Mouse (Mus musculus): Measurements from ENCODE around the gene Hoxc5.

Hoxc5 gene

GRCm38 (mm10) chr15:103013238-103013984 is 46.2 kb downstream of the Hoxc5 start:
- no peak for DNase-seq

- DNase-seq = no peak
Observed at GRCm38 (mm10) chr15:103014166-103015008, 47.1 kb downstream of the Hoxc5 start.

DNA sequence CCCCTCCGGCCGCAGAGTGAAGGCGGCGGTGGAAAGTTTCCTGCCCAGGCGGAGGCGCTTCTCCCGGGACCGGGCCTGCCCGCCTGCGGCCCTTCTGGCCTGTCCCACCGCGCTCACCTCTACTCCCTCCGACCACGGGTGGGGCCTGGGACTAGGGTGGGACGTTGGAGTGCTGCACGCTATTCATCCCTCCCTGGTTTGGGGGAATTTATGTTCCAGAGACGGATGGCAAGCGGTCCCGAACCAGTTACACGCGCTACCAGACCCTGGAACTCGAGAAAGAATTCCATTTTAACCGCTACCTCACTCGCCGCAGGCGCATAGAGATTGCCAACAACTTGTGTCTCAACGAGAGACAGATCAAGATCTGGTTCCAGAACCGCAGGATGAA is 47.8 kb downstream of the Hoxc5 start:
- DNase-seq = no peak

- DNase-seq = no peak
Observed at GRCm38 (mm10) chr15:103015406-103016166, 48.3 kb downstream of the Hoxc5 start.

- DNase-seq = no peak
Observed at GRCm38 (mm10) chr15:103018636-103019035, 51.4 kb downstream of the Hoxc5 start, which contains the start of gene Hoxc4. Gene Hoxc4, plus strand, starts transcription at chr15:103018934.

DNA sequence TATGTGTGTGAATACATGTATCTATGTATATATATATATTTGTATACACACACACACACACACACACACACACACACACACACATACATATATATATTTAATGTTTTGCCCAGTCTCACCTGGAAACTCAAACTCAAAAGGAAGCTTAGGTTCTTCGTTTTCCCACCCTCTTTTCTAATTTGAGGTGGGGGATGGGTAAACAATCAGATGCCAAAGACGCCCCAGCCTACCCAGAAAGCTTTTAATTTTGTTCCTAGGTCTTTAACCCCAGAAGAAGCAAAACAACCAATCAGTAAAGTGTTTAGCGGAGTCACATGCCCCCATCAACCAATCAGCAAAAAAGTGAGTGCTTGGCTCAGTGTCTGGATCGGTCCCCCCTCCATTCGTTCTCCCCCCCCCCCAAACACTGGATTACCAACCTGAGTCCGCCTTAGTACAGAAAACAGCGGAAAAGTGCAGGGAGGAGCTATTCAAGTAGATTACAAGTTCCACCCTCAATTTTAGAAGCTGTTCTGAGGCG is 53.7 kb downstream of the Hoxc5 start:
- no peak for DNase-seq

DNA sequence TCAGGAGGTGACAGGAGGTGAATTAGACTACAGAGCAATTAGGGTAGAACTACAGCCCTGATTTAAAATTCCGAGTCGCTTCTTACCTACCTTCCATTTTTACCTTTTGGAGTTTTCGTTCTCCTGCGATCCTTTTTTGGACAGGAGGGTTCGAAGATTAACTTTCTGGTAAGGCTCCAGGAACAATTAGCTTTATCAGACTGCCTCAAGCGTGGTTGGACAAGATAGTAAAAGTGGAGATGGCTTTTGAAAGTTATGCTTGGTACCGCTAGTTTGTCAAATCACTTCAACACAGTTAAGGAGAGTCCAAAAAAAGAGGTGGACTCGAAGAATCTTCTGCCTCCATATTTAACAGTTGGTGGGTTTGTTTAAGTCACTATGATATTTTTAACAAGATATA is 54.3 kb downstream of the Hoxc5 start:
- no peak for DNase-seq

DNA sequence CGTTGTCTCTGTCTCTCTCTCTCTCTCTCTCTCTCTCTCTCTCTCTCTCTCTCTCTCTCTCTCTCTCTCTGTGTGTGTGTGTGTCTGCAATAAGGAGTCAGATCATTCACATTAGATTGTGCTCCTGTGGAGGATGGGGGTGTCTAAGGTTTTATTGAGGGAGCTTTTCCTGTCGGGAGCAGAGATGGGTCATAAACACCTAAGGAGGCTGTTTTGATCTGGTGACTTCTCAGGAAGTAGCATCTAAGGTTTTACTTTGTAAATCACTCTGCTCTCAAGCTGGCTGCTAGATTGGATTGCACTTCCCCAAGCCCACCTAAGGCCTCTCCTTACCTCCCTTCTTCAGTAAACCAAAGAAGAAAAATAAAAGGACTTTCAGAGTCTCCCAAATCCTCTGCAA is 56.9 kb downstream of the Hoxc5 start:
- no peak for DNase-seq

GRCm38 (mm10) chr15:103027266-103028235 is 60.3 kb downstream of the Hoxc5 start:
- no peak for DNase-seq

- no peak for DNase-seq
Observed at GRCm38 (mm10) chr15:103028916-103029512, 61.8 kb downstream of the Hoxc5 start.

GRCm38 (mm10) chr15:103030142-103030541 is 62.9 kb downstream of the Hoxc5 start:
- no peak for DNase-seq

DNA sequence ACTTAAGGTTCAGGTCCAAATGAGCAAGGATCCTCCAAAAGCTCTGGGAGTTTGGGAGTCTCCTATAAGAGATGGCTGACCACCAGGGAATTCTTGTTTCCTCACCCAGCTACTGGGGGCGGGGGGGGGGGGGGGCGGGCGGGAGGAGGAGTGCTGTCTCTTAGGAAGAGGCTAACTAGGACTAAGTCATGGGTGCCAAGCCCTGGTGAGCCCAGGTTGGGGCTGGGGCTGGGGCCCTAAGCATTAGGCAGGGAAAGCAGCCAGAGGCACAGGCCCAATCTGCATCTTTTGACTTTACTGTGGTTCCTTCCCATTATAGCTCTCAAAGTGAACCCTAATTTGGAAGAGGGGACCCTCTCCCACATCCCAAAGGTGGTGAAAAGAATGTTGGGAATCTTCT is 64.9 kb downstream of the Hoxc5 start:
- no peak for DNase-seq

DNA sequence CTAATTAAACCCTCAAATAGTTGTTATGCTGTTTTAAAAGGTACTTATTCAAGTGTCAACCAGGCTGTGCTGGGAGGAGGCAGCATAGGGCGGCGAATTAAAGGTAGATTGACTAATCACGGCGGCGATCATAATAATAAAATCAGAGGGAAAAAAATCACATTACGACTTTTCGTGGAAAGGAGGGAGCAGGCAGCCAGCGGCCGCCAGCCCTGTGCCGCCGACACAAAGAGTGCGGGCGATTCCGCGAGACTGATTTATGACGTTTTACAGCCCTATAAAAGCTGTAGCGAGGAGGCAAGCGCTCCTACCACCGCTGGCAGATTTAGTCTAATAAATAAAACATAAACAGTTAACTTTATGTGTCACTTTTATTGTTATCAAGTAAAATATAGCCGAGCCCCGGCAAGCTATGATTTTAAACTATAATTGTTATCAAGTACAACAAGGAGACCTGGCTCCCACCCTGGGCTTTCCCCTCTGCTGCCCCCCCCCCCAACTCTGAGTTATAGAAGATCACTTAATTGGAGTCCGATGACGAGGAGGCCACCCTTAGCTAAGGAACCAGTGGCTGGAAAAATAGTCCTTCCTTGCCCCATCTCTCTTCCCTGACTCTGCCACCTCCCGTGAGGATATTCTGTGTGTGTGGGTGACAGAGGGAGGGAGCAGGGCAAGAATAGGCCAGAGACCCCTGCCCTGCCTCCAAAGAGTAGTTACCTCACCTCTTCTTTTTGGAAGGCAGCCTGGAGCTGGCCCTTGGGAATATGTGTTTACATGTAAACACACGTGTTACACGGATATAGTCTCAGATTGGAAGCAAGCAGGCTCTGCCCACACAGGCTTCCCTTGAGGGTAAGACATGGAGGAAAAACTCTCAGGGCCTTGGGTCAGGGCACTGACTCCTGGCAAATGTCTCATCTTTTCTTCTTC is 65.7 kb downstream of the Hoxc5 start:
- no peak for DNase-seq

DNA sequence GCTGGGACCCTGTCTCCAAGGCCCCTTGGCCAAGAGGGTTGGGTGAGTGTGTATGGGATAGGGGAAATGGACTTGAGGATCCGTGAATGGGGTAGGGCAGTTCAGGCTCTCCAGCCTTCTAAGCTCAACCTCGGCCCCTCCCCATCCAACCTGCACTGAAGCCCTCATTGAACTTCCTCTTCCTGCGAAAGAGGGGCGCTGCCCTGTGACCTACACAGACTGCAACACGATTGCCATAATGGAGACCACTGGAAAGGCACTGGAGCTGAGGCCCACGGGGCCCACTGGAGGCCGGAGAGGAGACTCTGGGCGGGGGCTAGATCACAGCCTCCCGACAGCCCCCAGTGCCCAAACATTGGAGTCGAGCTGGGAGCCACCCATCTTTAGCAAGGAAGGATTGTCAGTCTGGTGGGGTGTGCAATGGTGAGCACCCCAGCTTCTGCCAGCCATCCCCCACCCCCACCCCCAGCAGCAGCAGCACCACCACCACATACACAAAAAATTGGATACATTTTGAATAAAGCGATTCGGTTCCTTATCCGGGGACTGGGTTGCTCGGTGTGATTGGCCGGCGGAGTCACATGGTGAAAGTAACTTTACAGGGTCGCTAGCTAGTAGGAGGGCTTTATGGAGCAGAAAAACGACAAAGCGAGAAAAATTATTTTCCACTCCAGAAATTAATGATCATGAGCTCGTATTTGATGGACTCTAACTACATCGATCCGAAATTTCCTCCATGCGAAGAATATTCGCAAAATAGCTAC is 67.0 kb downstream of the Hoxc5 start:
- DNase-seq = no peak

DNA sequence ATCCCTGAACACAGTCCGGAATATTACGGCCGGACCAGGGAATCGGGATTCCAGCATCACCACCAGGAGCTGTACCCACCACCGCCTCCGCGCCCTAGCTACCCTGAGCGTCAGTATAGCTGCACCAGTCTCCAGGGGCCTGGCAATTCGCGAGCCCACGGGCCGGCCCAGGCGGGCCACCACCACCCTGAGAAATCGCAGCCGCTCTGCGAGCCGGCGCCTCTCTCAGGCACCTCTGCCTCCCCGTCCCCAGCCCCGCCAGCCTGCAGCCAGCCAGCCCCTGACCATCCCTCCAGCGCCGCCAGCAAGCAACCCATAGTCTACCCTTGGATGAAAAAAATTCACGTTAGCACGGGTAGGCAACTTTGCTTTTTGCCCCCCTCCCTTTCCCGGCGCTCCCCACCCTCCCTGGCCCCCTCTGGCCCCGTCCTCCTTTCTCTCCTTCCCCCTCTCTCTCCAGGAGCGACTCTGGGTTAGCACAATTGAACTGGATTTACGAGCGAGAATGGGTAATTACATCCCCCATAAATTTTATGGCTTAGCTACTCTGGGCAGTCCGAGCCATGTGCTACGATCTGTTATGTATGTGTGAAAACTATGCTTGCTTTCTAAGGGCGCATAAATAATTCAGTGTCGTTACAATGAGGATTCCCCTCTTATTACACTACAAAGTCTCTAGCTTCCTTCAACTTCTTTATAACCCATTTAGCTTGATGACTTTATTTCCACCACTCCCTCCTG is 67.7 kb downstream of the Hoxc5 start:
- no peak for DNase-seq

GRCm38 (mm10) chr15:103035548-103035881 is 68.3 kb downstream of the Hoxc5 start:
- no peak for DNase-seq

DNA sequence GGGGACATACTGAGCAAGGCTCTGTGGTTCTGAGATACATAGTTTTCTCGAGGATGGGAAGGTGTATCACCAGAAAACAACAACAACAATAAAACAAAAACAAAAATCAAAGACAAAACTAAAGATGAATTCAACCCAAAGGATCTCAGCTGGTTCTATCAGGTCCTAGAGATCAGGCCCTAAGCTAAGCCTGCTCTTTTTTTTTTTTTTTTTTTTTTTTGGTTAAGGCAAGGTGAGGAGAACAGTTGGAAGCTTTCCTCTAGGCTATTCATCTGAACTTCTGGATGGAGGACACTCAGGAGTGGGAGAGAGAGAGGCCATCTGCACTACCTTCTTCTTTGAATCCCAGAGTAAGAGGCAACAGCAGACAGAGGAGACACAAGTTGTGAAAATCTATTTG is 70.3 kb downstream of the Hoxc5 start:
- DNase-seq = no peak

GRCm38 (mm10) chr15:103038701-103039480 is 71.6 kb downstream of the Hoxc5 start:
- no peak for DNase-seq

All from thymus, postnatal 25 days (tissue).